16 mouse cellular contexts compared by ENCODE assay signal in genomic region chr6:34173251-34173650, GRCm38 (mm10).
"Had no signal": no experiment of that assay in that cellular context is flagged by ENCODE, and none has a peak within 500 bp of the region (broad histone marks: within the 10 kb centered on the region; RNA-seq: fewer than 3 reads in every experiment).

No protein-coding gene starts in this region.

- H3K27me3 ChIP-seq: liver, embryonic 13.5 days; megakaryocyte, embryonic 14.5 days; midbrain, embryonic 13.5 days; neural tube, embryonic 13.5 days; stomach, embryonic 15.5 days had no signal

- H3K9me3 ChIP-seq: liver, embryonic 13.5 days; megakaryocyte, embryonic 14.5 days; midbrain, embryonic 10.5 days; midbrain, embryonic 13.5 days; neural tube, embryonic 13.5 days; stomach, embryonic 15.5 days had no signal

- H3K9ac ChIP-seq: liver, embryonic 13.5 days; midbrain, embryonic 13.5 days; neural tube, embryonic 13.5 days; stomach, embryonic 15.5 days had no signal

- H3K4me2 ChIP-seq: liver, embryonic 13.5 days; midbrain, embryonic 13.5 days; neural tube, embryonic 13.5 days; stomach, embryonic 15.5 days had no signal

- H3K4me1 ChIP-seq: stomach, embryonic 15.5 days had no signal

- ATAC-seq: midbrain, embryonic 13.5 days; midbrain, embryonic 16.5 days had no signal

- H3K27ac ChIP-seq: left cerebral cortex, adult 2 months; liver, embryonic 13.5 days; midbrain, embryonic 10.5 days; midbrain, embryonic 13.5 days; neural tube, embryonic 13.5 days; stomach, embryonic 15.5 days had no signal

- DNase-seq: layer of hippocampus, postnatal 36 days; liver, embryonic 13.5 days; lung, adult 2 months; lung, postnatal 36 days; retina, postnatal 1 day; right cerebral cortex, postnatal 25 days; spleen, adult 18-20 months; thymus, postnatal 25 days had no signal

- H3K4me3 ChIP-seq: left cerebral cortex, adult 2 months; liver, embryonic 13.5 days; megakaryocyte, embryonic 14.5 days; midbrain, embryonic 10.5 days; midbrain, embryonic 13.5 days; myocyte; neural tube, embryonic 13.5 days; stomach, embryonic 15.5 days had no signal
